Mouse (Mus musculus): ENCODE measurements at regions not wholly inside any gene's neighbourhood (a gene's known extent, or its start where the extent isn't known, plus 50 kb on each side); places are given as distances from the start of the nearest gene placed in this dataset.
"Not testable (repeated sequence)": the region's sequence is repeated elsewhere in the genome, so short reads cannot be mapped to it uniquely, and the experiment has no call there.

- no peak for DNase-seq (ENCODE audit: low read depth, low spot score)
These were observed 196.4 kb downstream of the Tdrd3 start for GRCm38 (mm10) chr14:87612871-87613270.

DNA sequence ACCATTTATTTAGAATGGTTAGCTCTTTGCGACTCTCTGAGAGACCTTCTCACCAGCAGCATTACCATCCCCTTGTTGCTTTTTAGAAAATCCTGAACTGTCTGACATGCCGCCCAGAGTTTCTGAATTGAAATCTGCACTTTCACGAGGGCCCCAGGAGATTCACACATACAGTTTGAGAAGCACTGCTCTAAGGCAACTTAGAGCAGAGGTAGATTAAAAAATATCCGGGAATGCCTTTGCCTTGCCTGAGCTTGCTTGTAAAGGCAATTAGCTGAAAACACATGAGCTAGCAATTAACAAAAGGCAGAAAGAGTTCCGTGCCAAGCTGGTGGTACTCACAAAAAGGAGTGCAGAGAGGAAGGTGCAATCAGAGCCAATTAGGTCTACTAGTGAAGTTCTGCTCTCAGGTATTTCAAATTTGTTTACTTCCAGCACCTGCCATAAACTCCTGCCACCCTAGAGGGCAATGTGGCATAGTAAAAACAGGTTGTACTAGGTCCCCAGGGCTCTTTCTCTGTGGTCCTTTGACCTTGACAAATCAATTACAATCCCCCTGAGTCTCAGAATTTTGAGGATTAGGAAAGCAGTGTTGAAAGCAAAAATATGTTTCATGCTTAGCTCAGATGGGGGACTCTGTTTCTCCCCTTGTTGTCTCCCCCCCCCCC is 203.1 kb downstream of the Tdrd3 start:
- DNase-seq (ENCODE audit: low read depth, low spot score): peak; percentile 11

GRCm38 (mm10) chr14:87631078-87631813 is 214.8 kb downstream of the Tdrd3 start:
- no peak for DNase-seq (ENCODE audit: low read depth, low spot score)

- DNase-seq (ENCODE audit: low read depth, low spot score): peak; percentile 2
These were observed 218.2 kb downstream of the Tdrd3 start for GRCm38 (mm10) chr14:87634596-87634995.

- DNase-seq (ENCODE audit: low read depth, low spot score): no peak
These were observed 220.7 kb downstream of the Tdrd3 start for GRCm38 (mm10) chr14:87637131-87637530.

DNA sequence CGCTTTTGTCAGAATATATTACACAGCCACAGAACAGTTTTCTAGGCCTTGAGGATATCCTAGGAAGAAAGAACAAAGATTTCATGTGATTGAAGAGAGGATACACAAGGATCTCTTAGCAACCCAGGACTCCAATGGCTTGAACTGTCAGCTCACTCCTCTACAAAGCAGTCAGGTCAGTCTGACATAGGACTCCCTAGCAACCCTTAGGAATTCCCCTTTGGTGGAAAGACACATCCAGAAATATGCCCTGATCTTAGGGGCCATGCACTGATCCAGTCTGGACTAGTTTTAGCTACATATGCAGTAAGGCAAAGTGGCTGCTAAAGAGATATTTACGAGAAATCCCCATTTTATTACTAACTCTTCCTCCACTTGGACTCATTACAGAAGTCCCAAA is 251.5 kb downstream of the Tdrd3 start:
- no peak for DNase-seq (ENCODE audit: low read depth, low spot score)

- no peak for DNase-seq (ENCODE audit: low read depth, low spot score)
These were observed 253.1 kb downstream of the Tdrd3 start for GRCm38 (mm10) chr14:87669496-87669895.

GRCm38 (mm10) chr14:87680788-87681187 is 264.3 kb downstream of the Tdrd3 start:
- DNase-seq (ENCODE audit: low read depth, low spot score): no peak

GRCm38 (mm10) chr14:87683091-87683806 is 266.8 kb downstream of the Tdrd3 start:
- not testable (repeated sequence) for DNase-seq (ENCODE audit: low read depth, low spot score)

DNA sequence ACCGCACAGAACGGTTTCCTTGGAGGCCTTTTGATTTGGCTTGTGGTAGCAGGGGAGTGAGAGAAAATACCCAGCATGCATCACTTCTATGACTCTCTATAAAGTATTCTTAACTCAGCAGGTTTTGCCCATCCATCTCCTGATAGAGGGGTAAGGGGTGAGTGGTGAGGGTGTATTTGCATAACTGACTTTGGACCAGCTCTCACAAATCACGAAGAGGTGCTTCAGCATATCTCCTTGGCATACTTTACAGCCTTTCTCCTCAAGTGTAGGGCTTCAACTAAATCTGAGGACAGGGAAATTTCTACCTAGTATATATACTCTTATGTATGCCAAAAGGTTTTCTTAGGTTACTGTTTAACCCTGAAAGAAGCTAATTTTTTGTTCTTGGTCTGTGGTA is 273.4 kb downstream of the Tdrd3 start:
- no peak for DNase-seq (ENCODE audit: low read depth, low spot score)

DNA sequence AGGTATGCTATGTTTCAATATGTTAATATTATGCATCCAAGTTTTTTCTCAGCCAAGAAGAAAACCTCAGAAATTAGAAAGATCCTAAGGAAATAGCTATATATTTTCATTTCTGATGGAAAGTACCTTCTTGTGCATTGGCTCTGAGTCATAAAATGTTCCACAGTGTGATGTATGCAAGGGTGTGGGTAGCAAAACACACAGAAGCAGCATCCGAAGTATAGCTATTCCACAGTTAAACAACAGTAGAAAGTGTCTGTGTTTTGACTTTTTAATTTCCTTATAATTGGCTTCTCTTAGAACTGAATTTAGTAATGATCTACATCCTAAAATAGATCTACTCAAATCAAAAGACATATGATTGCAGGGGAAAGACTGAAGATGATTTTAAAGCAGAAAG is 320.0 kb downstream of the Tdrd3 start:
- DNase-seq (ENCODE audit: low read depth, low spot score): no peak

DNA sequence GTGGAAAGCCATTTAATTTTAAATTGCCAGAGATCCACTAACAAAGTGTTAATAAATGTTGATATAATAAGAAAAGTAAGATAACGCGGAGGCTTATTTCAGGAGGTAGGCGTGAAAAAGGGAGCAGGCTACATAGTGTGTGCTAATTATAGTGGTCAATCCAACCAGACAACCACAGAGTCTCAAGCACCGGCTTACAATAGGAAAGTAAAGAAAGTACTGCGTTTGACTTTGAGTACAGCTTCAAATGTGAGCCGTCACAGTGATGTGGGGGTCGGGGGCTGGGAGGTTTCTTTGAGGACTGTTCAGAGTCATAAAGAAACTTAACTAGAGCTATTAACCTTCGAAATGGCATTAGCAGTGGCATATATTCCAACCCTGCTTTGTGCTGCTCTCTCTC is 329.1 kb downstream of the Tdrd3 start:
- DNase-seq (ENCODE audit: low read depth, low spot score): no peak

DNA sequence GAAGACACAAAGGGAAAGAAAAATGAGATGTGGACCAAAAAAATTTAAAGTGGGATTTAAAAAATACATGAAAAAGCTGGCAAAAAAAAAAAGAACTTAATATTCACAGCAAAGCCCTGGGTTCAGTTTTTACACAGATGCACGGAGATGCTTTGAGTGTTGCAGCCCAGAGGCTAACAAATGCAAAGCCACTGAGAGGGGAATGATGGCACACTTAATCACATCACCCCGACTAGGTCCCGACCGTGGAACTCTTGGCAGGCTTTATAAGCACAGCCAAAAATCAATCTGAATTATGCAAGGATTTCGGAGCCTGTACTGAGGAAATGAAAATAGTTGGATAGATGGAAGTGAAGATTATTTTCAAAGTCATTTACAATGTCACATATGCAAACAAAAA is 329.6 kb downstream of the Tdrd3 start:
- DNase-seq (ENCODE audit: low read depth, low spot score): no peak

DNA sequence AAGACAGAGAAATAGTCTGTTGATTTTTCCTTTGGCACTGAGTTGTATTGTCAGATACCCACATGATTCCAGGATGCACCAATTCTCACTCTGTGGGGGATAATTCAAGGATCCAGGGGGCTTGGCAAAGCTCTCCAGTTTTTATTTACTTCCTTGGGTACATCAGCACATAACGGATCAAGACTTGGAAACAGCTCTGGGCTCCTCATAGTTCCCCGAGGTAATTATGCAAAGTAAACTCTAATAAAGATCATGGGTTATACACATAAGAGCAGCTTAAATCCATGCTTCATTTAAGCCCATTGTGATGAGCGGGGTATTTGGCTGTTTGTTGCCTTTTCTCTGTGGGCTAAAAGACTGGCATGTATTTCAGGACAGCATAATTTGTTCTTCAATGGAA is 332.6 kb downstream of the Tdrd3 start:
- no peak for DNase-seq (ENCODE audit: low read depth, low spot score)

- no peak for DNase-seq (ENCODE audit: low read depth, low spot score)
These were observed 333.3 kb downstream of the Tdrd3 start for GRCm38 (mm10) chr14:87749762-87750161.

DNA sequence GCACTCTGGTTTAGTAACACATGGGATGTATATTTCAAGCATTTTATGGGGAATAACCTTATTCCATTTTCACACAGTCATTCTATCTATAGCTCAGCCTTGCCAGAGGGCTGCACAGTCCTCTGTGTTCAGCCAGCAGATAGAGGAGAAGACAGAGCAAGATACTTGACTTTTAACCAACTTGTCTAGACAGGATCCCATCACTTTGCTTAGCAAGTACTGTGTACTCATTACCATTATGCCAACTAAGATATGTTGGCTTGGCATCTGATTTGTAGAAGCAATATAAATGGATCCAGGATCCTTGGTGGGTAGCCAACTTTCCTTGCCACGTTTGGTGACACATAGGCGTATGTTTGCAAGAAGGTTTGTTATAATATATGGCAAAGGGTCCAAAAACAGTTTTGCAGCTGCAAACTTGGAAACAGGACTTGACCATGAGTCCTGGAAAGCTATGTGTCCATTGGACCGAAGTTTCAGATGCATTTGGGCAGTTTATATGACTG is 334.3 kb downstream of the Tdrd3 start:
- no peak for DNase-seq (ENCODE audit: low read depth, low spot score)

DNA sequence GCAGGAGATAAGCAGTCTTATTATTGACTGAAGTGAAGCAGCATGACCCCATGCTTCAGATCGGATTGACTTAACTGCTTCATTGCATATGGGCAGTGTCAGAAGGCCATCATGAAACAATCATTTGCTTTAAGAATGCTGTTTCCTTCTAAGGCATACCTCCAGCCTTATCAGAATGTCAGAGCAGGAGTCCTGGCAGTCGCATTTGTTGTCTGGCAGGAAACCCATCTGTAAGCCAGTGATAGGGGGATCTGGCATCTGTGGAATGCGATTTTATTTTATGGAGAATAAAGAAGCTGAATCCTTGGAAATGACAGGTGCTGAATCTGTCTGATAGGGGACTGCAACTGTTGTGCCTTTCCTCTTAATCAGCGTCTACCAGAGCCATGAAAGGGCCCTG is 338.3 kb downstream of the Tdrd3 start:
- peak; percentile 12 for DNase-seq (ENCODE audit: low read depth, low spot score)

DNA sequence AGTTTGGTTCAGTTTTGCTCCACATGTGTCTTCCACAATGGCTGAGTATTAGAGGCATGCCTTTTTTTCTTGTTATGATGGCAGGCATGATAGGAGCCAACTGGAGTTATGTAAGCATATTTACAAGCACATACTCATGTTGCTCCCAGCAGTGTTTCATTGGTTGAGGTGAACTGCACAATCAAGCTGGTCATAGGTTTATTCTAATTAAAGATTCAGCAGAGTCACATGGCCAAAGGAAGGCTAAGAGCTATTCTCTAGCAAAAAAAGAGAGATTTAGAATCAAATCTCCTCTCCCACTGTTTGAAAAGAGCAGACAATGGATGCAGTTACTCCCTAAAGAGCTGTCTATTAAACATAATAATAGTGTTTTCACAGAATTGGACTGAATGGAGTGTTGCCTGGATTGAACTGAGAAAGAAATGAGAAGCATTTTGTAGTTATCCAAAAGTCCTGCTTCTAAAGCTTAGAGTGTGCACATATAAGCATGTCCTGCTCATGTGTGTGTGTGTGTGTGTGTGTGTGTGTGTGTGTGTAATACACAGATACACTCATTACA is 359.0 kb downstream of the Tdrd3 start:
- DNase-seq (ENCODE audit: low read depth, low spot score): no peak

- no peak for DNase-seq (ENCODE audit: low read depth, low spot score)
These were observed 383.4 kb downstream of the Tdrd3 start for GRCm38 (mm10) chr14:87799803-87800202.

- DNase-seq (ENCODE audit: low read depth, low spot score): not testable (repeated sequence)
These were observed 393.2 kb downstream of the Tdrd3 start for GRCm38 (mm10) chr14:87809664-87810063.

DNA sequence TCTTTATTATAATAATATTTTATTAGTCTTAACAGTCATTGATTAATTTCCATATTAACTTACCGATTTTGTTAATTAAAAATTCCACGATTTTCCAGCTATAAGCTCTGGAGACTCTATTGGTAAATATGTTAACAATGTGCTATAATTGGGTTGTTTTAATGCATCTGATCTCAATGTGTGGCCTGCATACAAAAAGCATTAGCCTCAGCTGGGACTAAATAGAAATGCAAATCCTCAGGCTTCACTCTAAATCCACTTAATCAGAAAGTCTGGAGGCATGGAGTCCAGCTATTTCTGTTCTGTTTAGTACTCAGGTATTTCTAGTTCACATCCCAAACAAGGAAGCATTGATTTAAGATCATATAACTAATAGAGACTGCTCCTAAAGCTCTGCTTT is 427.7 kb downstream of the Tdrd3 start:
- DNase-seq (ENCODE audit: low read depth, low spot score): no peak

GRCm38 (mm10) chr14:87861486-87861885 is 445.0 kb downstream of the Tdrd3 start:
- DNase-seq (ENCODE audit: low read depth, low spot score): no peak
